22 mouse cellular contexts compared by ENCODE assay signal in the genomic region with DNA sequence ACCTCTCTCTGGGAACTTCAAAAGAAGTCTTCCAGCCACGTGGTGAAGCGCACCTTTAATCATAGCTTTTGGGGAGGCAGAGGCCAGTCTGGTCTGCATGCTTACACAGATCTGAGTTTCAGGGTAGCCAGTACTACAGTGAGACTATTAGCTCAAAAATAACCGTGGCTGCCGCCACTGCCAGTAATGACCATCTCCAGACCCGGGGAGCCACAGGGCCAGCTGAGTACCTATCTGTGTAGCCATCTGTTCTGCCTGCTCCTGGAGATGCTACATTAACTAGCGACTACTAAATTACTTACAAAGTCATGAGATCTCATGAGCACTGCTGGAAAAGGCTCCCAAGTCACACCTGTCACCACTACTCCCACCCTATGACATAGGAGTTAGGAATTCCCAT. TPM values are rescaled to one million over a fixed set of nuclear protein-coding genes. Genes with fewer than 3 reads are reported as not detected.
DNase-seq lines count a peak whose midpoint lies in the region; ATAC-seq and TF ChIP-seq lines count a peak whose summit lies in the region.
"Had no signal": no experiment of that assay in that cellular context is flagged by ENCODE, and none has a peak within 500 bp of the region (broad histone marks: within the 10 kb centered on the region; RNA-seq: fewer than 3 reads in every experiment).

No protein-coding gene starts in this region.

- no peak for TF ChIP-seq POLR2A in myocyte (IDR thresholded peaks at IDR 0.05; ENCODE audit: insufficient read length, low read depth)

- no peaks in the 10 kb centered on the region for H3K36me3 ChIP-seq in heart, embryonic 12.5 days
- H3K36me3 ChIP-seq in megakaryocyte, embryonic 14.5 days (replicated peaks; ENCODE audit: low read length), result peaks cover 77% of the 10 kb centered on the region
- peaks cover 16% of the 10 kb centered on the region for H3K36me3 ChIP-seq in limb, embryonic 10.5 days
- no peaks in the 10 kb centered on the region for H3K36me3 ChIP-seq in myocyte (ENCODE audit: control insufficient read depth, insufficient read depth)

- no peak overlapping the region for H3K4me3 ChIP-seq in heart, embryonic 12.5 days
- H3K4me3 ChIP-seq in megakaryocyte, embryonic 14.5 days (replicated peaks), result peak overlapping the region; percentile 71
- no peak overlapping the region for H3K4me3 ChIP-seq in limb, embryonic 10.5 days
- H3K4me3 ChIP-seq in myocyte, result no peak overlapping the region

- peak overlapping the region; percentile 68; the same call in 1 of the 2 replicates for H3K27ac ChIP-seq in heart, embryonic 12.5 days (ENCODE audit: poor library complexity, severe bottlenecking)
- 0 out of 2 replicates have a peak overlapping the region, but pooled peaks have one; percentile 1 for H3K27ac ChIP-seq in limb, embryonic 10.5 days
- H3K27ac ChIP-seq: stomach, postnatal 0 days had no signal

- H3K9ac ChIP-seq in heart, embryonic 12.5 days, result no peak overlapping the region

- H3K27me3 ChIP-seq in heart, embryonic 12.5 days (replicated peaks), result no peaks in the 10 kb centered on the region
- H3K27me3 ChIP-seq in megakaryocyte, embryonic 14.5 days (replicated peaks), result peaks cover 21% of the 10 kb centered on the region
- H3K27me3 ChIP-seq in limb, embryonic 10.5 days (ENCODE audit: low read depth, poor library complexity, severe bottlenecking), result no peaks in the 10 kb centered on the region
- no peaks in the 10 kb centered on the region for H3K27me3 ChIP-seq in myocyte (ENCODE audit: control insufficient read depth, insufficient read depth, insufficient read length)

- 56% methylated on average over 6 of the region's 6 CpGs for WGBS in heart, embryonic 12.5 days
- WGBS in limb, embryonic 10.5 days, result 55% methylated on average over 6 of the region's 6 CpGs

- H3K4me2 ChIP-seq in heart, embryonic 12.5 days, result peak overlapping the region; percentile 50; the same call in 1 of the 2 replicates
- no peak overlapping the region for H3K4me2 ChIP-seq in myocyte (ENCODE audit: low read depth)

- no peak overlapping the region for H3ac ChIP-seq in myocyte (ENCODE audit: control insufficient read depth, insufficient read length)

- no peak for DNase-seq in heart, adult 18-20 months
- no peak for DNase-seq in limb, embryonic 10.5 days (ENCODE audit: low spot score)
- DNase-seq in T-cell, adult 2 months (ENCODE audit: low spot score), result no peak
- DNase-seq: cerebellum, adult 9-11 months; gastrocnemius, postnatal 25 days; kidney, adult 8-10 months; kidney, postnatal 36 days; lung, postnatal 14 days; right cerebral cortex, postnatal 25 days had no signal

- H3K79me2 ChIP-seq in myocyte (ENCODE audit: control insufficient read depth, insufficient read depth), result peaks cover 85% of the 10 kb centered on the region

- no peaks in the 10 kb centered on the region for H3K9me3 ChIP-seq in heart, embryonic 12.5 days (replicated peaks)
- H3K9me3 ChIP-seq in megakaryocyte, embryonic 14.5 days, result no peaks in the 10 kb centered on the region
- H3K9me3 ChIP-seq in limb, embryonic 10.5 days (replicated peaks), result no peaks in the 10 kb centered on the region

- H3K4me1 ChIP-seq in heart, embryonic 12.5 days (replicated peaks), result peaks cover 77% of the 10 kb centered on the region
- H3K4me1 ChIP-seq in megakaryocyte, embryonic 14.5 days, result peaks cover 99% of the 10 kb centered on the region
- peaks cover 57% of the 10 kb centered on the region for H3K4me1 ChIP-seq in limb, embryonic 10.5 days

- no peak for ATAC-seq in heart, embryonic 12.5 days (ENCODE audit: insufficient number of reproducible peaks, low FRiP score)
- no peak for ATAC-seq in megakaryocyte, adult 5-6 weeks (ENCODE audit: poor library complexity, severe bottlenecking)
- ATAC-seq: CD4-positive, CD25-positive, alpha-beta regulatory T cell, adult 4 months had no signal

TF ChIP-seq in myocyte, 11 proteins besides CTCF, POLR2A, EP300 and RAD21:
- TF ChIP-seq MYOD1 (IDR thresholded peaks at IDR 0.05; ENCODE audit: control insufficient read depth in 1 of 3, insufficient read length in 2 of 3, low read depth in 2 of 3) (peak; percentile 6 to 49 (median 28)), MAX (IDR thresholded peaks at IDR 0.05; ENCODE audit: low read depth) (no peak)

RNA-seq across cellular contexts. Expression of a gene that starts 6.3 kb away (rescaled TPM):
- polyA plus RNA-seq in heart, embryonic 12.5 days (2016; fragmentation: Nextera tagmentation; extraction: Ambion mirVana), result 18.1 and 19.9 TPM in 2 replicates
- total RNA-seq in heart, adult 18-20 months (2021), result 10 to 100 TPM; 27.7 to 29.5 TPM
- 67.5 and 115 TPM in 2 replicates for polyA plus RNA-seq in megakaryocyte, embryonic 14.5 days (2012; ENCODE audit: insufficient read depth, low replicate concordance)
- 2.9 and 6.6 TPM in 2 replicates for total RNA-seq in megakaryocyte, adult 5-6 weeks (2015)
- total RNA-seq in megakaryocyte, adult 5-6 weeks (2017), result 4.8 and 7.7 TPM in 2 replicates
- 12.7 and 16.4 TPM in 2 replicates for polyA plus RNA-seq in limb, embryonic 10.5 days (2016; fragmentation: Nextera tagmentation; extraction: Ambion mirVana)
- 27.1 TPM for polyA plus RNA-seq in myocyte (2012; fragmentation: generic; extraction: Trizol)

RNA-seq across cellular contexts. Expression of a gene that starts 11.2 kb away (rescaled TPM):
- not detected in 2 replicates for polyA plus RNA-seq in heart, embryonic 12.5 days (2016; fragmentation: Nextera tagmentation; extraction: Ambion mirVana)
- not detected for total RNA-seq in heart, adult 18-20 months (2021)
- 0.21 and 2.2 TPM in 2 replicates for polyA plus RNA-seq in megakaryocyte, embryonic 14.5 days (2012; ENCODE audit: insufficient read depth, low replicate concordance)
- total RNA-seq in megakaryocyte, adult 5-6 weeks (2015), result not detected in 2 replicates
- not detected in 2 replicates for total RNA-seq in megakaryocyte, adult 5-6 weeks (2017)
- polyA plus RNA-seq in limb, embryonic 10.5 days (2016; fragmentation: Nextera tagmentation; extraction: Ambion mirVana), result not detected in 2 replicates
- polyA plus RNA-seq in myocyte (2012; fragmentation: generic; extraction: Trizol), result not detected
- total RNA-seq: adrenal gland, adult 8-10 months; gastrocnemius, postnatal 25 days; heart, postnatal 25 days; liver, adult 2 months; MEL; monocyte, adult 5-6 weeks had no signal
- polyA plus RNA-seq: CD4-positive, CD25-positive, alpha-beta regulatory T cell, adult 4 months; embryonic facial prominence, embryonic 14.5 days; forebrain, embryonic 11.5 days; liver, adult 2 months; stomach, postnatal 0 days had no signal

RNA-seq across cellular contexts. Expression of a gene that starts 44.3 kb away (rescaled TPM):
- polyA plus RNA-seq in heart, embryonic 12.5 days (2016; fragmentation: Nextera tagmentation; extraction: Ambion mirVana), result 1.6 and 2.1 TPM in 2 replicates
- 1 to 10 TPM in 1 of 2 experiments, under 1 TPM in 1; 0.94 to 1.4 TPM for total RNA-seq in heart, adult 18-20 months (2021)
- 0.10 and 3.5 TPM in 2 replicates for polyA plus RNA-seq in megakaryocyte, embryonic 14.5 days (2012; ENCODE audit: insufficient read depth, low replicate concordance)
- total RNA-seq in megakaryocyte, adult 5-6 weeks (2015), result 0.60 and 2.2 TPM in 2 replicates
- 1.7 and 2.1 TPM in 2 replicates for total RNA-seq in megakaryocyte, adult 5-6 weeks (2017)
- polyA plus RNA-seq in limb, embryonic 10.5 days (2016; fragmentation: Nextera tagmentation; extraction: Ambion mirVana), result 0.30 and 0.54 TPM in 2 replicates
- 24.5 TPM for polyA plus RNA-seq in myocyte (2012; fragmentation: generic; extraction: Trizol)
- total RNA-seq: monocyte, adult 5-6 weeks had no signal

RNA-seq across cellular contexts. Expression of a gene that starts 51.8 kb away (rescaled TPM):
- polyA plus RNA-seq in heart, embryonic 12.5 days (2016; fragmentation: Nextera tagmentation; extraction: Ambion mirVana), result 7.5 and 8.1 TPM in 2 replicates
- total RNA-seq in heart, adult 18-20 months (2021), result 10 to 100 TPM; 10.6 to 11.5 TPM
- 22.9 and 66.2 TPM in 2 replicates for polyA plus RNA-seq in megakaryocyte, embryonic 14.5 days (2012; ENCODE audit: insufficient read depth, low replicate concordance)
- total RNA-seq in megakaryocyte, adult 5-6 weeks (2015), result 20.9 and 21.8 TPM in 2 replicates
- 16.2 TPM in 2 replicates for total RNA-seq in megakaryocyte, adult 5-6 weeks (2017)
- 4.4 and 5.2 TPM in 2 replicates for polyA plus RNA-seq in limb, embryonic 10.5 days (2016; fragmentation: Nextera tagmentation; extraction: Ambion mirVana)
- 16.2 TPM for polyA plus RNA-seq in myocyte (2012; fragmentation: generic; extraction: Trizol)
